Mouse (Mus musculus) embryonic fibroblast, embryonic 13.5 days (primary cell): ENCODE data around the gene Pgc. TPM values are rescaled to one million over a fixed set of nuclear protein-coding genes. Genes with fewer than 3 reads are reported as not detected.

Experiments
- H3K27ac ChIP-seq: 2 replicates; pipeline ENCODE4 v1.5.1; 2012; ENCODE audit warnings: low read length, control low read depth, inconsistent platforms; ENCODE audit not compliant: insufficient read depth
- H3K4me1 ChIP-seq: 2 replicates; pipeline ENCODE4 v1.6.1; 2011; ENCODE audit warnings: low read length; ENCODE audit not compliant: control insufficient read depth, insufficient read depth
- H3K4me3 ChIP-seq: 2 replicates; pipeline ENCODE4 v1.5.1; 2011; ENCODE audit warnings: mild to moderate bottlenecking, control low read depth, low read length; ENCODE audit not compliant: insufficient read depth
- CTCF ChIP-seq: IDR thresholded peaks from 2 replicates; pipeline ENCODE4 v1.5.1; 2011; ENCODE audit warnings: mild to moderate bottlenecking, control low read depth, low read length, moderate library complexity, borderline replicate concordance; ENCODE audit not compliant: insufficient read depth
- POLR2A ChIP-seq: IDR thresholded peaks from 2 replicates; pipeline ENCODE4 v1.6.1; 2011; ENCODE audit warnings: low read depth, mild to moderate bottlenecking, control low read depth, low read length, moderate library complexity
- polyA plus RNA-seq: library from polyadenylated mRNA; stranded (reverse); fragments of >200 nt; gene quantifications from 2 replicates; pipeline ENCODE4 v1.2.4, GENCODE M21; 2011; ENCODE audit warnings: low read depth; ENCODE audit not compliant: missing spikeins, insufficient read length

Gene Pgc
- polyA plus RNA-seq, 1 experiment, result not detected

DNA sequence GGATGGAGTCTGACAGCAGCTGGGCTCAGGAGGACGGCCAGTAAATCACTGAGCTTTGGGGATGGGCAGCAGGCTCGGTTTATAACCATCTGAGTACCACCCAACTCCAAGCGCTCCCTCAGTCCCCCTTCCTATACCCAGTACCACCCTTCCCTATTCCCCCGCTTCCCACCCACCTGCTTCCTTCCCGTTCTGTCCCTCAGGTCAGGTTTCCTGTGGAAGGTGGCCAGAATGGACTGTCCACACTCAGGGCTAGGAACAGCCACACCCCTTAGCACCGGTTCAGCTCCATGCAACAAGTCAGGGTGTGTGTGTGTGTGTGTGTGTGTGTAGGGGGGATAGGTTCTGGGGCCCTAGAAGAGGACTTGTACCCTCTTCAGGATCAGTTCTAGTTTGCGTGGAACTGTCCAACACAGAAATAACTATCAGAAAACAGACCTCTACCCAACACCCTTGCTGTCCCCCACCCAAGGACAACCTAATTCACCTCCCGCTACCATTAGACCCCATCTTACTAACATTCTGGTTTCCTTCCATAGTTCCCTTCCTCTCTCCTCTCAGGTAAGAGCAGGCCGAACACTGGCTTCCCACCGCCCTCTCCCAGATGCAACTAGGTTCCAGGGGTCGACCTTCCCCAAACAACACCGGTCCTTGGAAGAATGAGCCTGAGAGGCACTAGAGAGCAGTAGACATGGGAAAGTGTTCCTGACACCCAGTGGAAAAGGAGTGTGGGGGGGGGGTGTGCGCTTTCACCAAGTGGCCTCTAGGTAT lies 32.8 kb upstream of the Pgc start:
- H3K4me3 ChIP-seq, result peak overlapping the region; percentile 68
- H3K4me1 ChIP-seq, result peaks cover 8% of the 10 kb centered on the region
- no peak overlapping the region for H3K27ac ChIP-seq
- no peak for TF ChIP-seq POLR2A
- no peak for TF ChIP-seq CTCF

DNA sequence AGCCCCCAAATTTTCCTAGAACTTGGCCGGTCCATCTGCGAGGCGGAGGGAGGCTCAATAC lies 32.4 kb upstream of the Pgc start, which contains the start of gene Gm21981:
Gm21981 (minus strand) TSS at position 14 of the 61 bp plus-strand sequence.
- TF ChIP-seq CTCF (no peak), POLR2A (no peak)
- peak within 1 kb of the TSS; percentile 68 for H3K4me3 ChIP-seq
- peaks cover 8% of the 10 kb centered on the region for H3K4me1 ChIP-seq
- H3K27ac ChIP-seq, result no peak within 1 kb of the TSS

DNA sequence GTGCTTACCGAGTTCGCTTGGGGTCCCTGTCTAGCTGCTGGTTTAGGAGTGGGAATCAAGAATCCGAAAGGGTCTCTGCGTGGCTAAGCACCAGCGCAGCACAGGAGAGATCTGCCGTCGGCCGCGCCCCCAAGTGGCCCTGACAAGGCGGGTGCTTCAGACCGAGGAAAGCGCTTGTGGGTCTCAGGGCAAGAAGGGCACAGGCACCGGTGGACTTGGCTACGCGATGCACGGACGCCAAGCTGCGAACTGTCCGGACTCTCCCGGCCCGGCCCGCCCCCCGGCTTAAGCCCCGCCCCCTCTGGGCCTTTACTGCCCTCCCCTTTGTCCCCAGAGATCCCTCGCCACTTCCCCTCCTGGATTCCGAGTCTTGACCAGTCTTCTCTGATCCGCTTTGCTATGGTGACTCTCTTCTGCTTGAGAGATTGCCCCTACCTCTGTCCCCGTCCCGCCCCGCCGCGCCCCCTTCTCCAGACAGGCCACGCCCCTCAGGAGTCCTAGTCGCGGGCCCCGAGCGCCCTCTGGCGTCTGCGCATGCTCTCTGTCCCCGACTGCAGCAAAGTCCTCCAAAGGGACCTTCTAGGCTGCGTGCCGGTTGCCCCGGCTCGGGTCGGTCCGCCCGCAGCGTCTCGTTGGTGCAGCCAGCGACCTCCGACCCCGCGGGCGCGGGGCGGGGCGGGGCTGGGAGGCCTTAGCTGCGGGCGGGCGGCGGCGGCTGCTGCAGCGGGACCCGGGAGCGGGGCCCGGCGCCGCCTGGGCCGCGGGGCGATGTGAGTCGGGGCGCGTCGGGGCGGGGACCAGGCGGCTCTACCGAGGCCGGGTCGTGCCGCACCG lies 31.9 kb upstream of the Pgc start, which contains the start of gene Prickle4:
Prickle4 (minus strand) TSS at position 234 of the 834 bp plus-strand sequence.
- TF ChIP-seq CTCF (peak; percentile 70), POLR2A (peak; percentile 50; the same call in 1 of the 2 replicates)
- Histone ChIP-seq H3K4me3 (peak within 1 kb of the TSS; percentile 68), H3K27ac (no peak within 1 kb of the TSS), H3K4me1 (peaks cover 8% of the 10 kb centered on the region)

DNA sequence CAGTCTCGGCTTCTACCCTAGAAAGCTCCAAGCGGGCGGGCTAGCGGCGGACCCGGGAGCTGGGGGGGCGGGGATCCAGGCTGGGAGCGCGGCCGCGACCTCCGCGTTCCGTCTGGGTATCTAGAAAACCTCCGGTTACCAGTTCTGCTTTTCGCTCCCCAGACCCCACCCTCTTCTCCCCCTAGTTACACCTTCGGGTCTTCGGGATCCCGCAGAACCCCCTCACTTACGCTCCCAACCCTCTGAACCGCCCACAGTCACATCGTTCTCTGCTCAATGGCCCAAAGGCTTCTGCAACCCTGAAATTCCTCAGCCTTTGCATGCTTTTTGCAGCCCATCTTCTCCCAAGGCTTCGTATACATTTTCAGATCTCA lies 31.3 kb upstream of the Pgc start:
- Histone ChIP-seq H3K27ac (no peak overlapping the region), H3K4me3 (peak overlapping the region; percentile 68), H3K4me1 (peaks cover 8% of the 10 kb centered on the region)
- TF ChIP-seq CTCF, result no peak
- TF ChIP-seq POLR2A, result no peak

DNA sequence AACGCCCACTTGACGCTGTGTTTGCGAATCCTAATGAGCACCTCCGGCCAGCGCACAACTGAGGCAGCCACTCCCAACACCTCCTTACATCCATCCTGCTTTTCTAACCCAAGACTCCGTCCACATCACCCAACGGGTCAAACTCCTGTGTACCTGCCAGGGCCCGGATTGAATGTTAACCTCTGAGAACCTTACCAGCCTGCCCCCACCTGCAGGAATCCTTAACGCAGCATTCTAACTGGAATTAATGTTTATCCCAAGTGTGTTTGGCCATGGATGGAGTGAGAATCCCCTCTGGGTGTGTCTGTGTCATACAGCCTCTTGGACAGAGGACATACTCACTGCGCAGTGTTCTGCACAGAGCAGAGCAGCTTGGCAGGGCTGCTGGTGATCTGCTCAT lies 28.5 kb upstream of the Pgc start:
- TF ChIP-seq CTCF (no peak), POLR2A (no peak)
- peaks cover 8% of the 10 kb centered on the region for H3K4me1 ChIP-seq
- no peak overlapping the region for H3K4me3 ChIP-seq
- H3K27ac ChIP-seq, result no peak overlapping the region

DNA sequence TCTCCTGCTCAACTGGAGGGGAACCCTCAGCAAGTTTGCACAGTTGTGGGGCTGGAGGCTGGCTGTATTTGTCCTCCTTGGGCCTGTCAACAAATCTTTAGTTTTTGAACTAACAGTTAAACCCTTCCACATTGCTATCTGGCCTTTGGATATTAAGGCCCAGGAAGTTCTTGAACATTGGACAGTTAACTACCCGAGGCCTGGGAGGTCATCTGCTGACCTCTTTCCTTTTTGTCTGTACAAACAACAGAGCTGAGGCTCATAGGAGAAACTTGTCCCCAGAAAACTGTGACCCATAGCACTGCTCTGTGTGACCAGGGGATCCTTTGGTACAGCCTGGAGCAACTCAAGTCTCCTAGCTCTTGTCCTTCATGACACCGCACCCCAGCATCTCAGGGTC lies 27.6 kb upstream of the Pgc start:
- no peak for TF ChIP-seq CTCF
- no peak for TF ChIP-seq POLR2A
- H3K4me3 ChIP-seq, result no peak overlapping the region
- H3K27ac ChIP-seq, result no peak overlapping the region
- H3K4me1 ChIP-seq, result peaks cover 4% of the 10 kb centered on the region

DNA sequence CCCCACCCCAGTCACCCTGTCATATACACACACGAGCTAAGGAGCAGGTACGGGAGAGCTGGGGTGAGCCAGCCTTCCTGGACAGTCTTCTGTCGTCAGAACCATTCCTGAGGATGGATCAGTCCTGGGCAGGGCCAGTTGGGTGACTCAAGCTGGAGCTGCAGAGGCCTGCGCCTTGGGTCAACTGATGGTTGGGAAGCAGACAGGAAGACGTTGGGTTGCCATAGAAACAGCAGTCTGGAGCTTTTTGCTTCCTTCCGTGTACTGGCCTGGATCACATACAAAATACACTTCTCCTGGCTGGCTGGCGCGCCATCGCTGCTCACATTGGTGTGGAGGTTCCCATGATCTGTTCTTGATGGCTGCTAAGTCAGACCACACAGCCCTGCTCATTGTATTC lies 24.8 kb upstream of the Pgc start:
- no peak overlapping the region for H3K27ac ChIP-seq
- no peaks in the 10 kb centered on the region; the same call in 1 of the 2 replicates for H3K4me1 ChIP-seq
- no peak overlapping the region for H3K4me3 ChIP-seq
- TF ChIP-seq CTCF (no peak), POLR2A (no peak)

DNA sequence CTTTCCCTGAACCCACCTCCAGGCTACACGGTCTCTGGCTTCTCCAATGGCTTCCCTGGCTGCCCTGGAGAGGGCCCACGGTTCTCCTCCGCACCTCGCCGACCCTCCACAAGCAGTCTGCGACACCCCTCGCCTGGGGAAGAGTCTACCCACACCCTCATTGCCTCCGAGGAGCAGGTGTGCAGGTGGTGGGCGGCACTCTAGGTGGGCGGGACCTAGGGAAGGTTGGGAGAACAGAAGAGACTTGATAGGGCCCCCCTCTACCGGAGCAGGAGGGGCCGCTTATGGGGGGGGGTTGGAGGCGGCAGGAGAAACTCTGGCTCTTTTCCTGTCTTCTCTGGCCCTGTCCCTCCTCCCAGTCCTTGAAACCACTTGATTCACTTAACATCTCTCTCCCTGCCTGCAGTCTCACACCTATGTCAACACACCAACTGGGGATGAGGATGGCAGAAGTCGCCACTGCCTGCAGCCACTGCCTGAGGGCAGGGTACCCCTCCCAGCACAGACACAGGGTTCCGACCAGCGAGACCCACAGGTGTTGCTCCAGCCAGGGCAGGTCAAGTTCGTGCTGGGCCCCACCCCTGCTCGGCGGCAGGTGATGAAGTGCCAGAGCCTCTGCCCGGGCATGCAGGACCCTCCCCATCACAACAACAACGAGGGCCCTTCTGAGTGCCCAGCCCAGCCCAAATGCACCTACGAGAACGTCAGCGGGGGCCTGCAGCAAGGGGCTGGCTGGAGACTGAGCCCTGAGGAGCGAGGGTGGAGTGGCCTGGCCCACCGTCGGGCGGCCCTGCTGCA lies 23.9 kb upstream of the Pgc start:
- Histone ChIP-seq H3K4me3 (no peak overlapping the region), H3K4me1 (no peaks in the 10 kb centered on the region; the same call in 1 of the 2 replicates)
- TF ChIP-seq POLR2A, result no peak
- TF ChIP-seq CTCF, result no peak

DNA sequence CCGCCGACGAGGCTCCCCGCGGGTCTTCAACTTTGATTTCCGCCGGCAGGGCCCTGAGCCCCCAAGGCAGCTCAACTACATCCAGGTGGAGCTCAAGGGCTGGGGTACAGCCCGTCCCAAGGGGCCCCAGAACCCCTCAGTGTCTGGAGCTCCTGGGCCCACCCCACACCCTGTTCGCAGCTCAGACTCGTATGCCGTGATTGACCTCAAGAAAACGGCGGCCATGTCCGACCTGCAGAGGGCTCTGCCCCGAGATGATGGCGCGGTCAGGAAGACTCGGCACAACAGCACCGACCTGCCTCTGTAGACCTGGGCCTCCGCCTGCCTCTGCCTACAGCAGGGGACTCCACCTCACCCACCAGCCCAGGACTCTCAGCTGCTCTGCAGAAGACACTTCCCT lies 23.1 kb upstream of the Pgc start:
- Histone ChIP-seq H3K4me3 (no peak overlapping the region), H3K27ac (no peak overlapping the region)

More for the DNA sequence above, 23.9 kb upstream of the Pgc start:
- H3K27ac ChIP-seq, result no peak overlapping the region

More for the DNA sequence above, 23.1 kb upstream of the Pgc start:
- H3K4me1 ChIP-seq, result no peaks in the 10 kb centered on the region; the same call in 1 of the 2 replicates
- TF ChIP-seq POLR2A (no peak), CTCF (no peak)
